Mouse (Mus musculus) embryonic facial prominence, embryonic 10.5 days (tissue): ENCODE measurements around the gene Olfr601. TPM values are rescaled to one million over a fixed set of nuclear protein-coding genes. Genes with fewer than 3 reads are reported as not detected.
"Not testable (repeated sequence)": the region's sequence is repeated elsewhere in the genome, so short reads cannot be mapped to it uniquely, and the experiment has no call there.

ENCODE experiments used
- DNase-seq: peaks from one replicate; pipeline ENCODE4 v3.0.0-alpha.2; 2017; ENCODE audit warnings: low spot score
- H3K27ac ChIP-seq: fragments of 300-500 bp; sonication (generic); replicated peaks from 2 replicates; pipeline ENCODE4 v1.5.1; 2016; ENCODE audit warnings: mild to moderate bottlenecking
- H3K27me3 ChIP-seq: fragments of 300-500 bp; sonication (generic); replicated peaks from 2 replicates; pipeline ENCODE4 v1.6.1; 2016; ENCODE audit warnings: low read depth, mild to moderate bottlenecking; ENCODE audit not compliant: poor library complexity, severe bottlenecking
- H3K36me3 ChIP-seq: fragments of 300-500 bp; sonication (generic); replicated peaks from 2 replicates; pipeline ENCODE4 v1.6.1; 2016; ENCODE audit warnings: mild to moderate bottlenecking, moderate library complexity
- H3K4me1 ChIP-seq: fragments of 300-500 bp; sonication (generic); 2 replicates; pipeline ENCODE4 v1.6.1; 2016
- H3K4me3 ChIP-seq: fragments of 300-500 bp; sonication (generic); 2 replicates; pipeline ENCODE4 v1.5.1; 2016; ENCODE audit warnings: mild to moderate bottlenecking, moderate library complexity
- H3K9me3 ChIP-seq: fragments of 300-500 bp; sonication (generic); 2 replicates; pipeline ENCODE4 v1.6.1; 2016; ENCODE audit warnings: mild to moderate bottlenecking
- WGBS: fragments of 180-500 bp; shearing (Covaris S2); methylation state at CpG from one replicate; pipeline ENCODE4 v1.1.7; 2016; 5-methylcytosine and 5-hydroxymethylcytosine counted together
- polyA plus RNA-seq: library from polyadenylated mRNA; unstranded; fragments of >200 nt; fragmentation: Nextera tagmentation; extraction: Ambion mirVana; gene quantifications from 2 replicates; pipeline ENCODE4 v1.2.1, GENCODE M21; 2016

Gene Olfr601
- not detected in 2 replicates for polyA plus RNA-seq

DNA sequence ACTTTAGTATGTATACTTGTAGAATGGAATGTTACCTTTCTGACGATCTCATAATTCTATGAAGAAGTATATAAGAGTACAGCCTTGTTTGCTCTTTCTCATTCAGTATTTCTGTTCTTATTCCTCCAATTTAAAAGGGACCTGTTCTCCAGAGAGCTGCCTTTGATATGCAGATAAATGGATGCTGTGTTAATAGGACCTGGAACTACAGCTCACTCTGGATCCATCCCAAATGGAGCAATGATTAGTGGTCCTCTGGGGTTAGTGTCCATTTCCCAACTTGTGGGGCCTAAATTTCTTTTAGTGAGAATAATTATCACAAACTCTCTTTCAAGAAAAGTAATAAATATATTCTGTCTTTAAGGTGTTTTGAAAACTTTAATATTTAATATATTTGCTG, at the start of gene Olfr601:
Gene Olfr601 (minus strand): TSS at position 101 of the 400 bp plus-strand sequence.
- Histone ChIP-seq H3K27ac (no peak within 1 kb of the TSS), H3K36me3 (no peaks in the 10 kb centered on the region), H3K4me3 (no peak within 1 kb of the TSS), H3K4me1 (no peaks in the 10 kb centered on the region), H3K27me3 (no peaks in the 10 kb centered on the region), H3K9me3 (no peaks in the 10 kb centered on the region)
- 88% methylated on average over 1 of the region's 1 CpGs for WGBS
- no peak for DNase-seq

DNA sequence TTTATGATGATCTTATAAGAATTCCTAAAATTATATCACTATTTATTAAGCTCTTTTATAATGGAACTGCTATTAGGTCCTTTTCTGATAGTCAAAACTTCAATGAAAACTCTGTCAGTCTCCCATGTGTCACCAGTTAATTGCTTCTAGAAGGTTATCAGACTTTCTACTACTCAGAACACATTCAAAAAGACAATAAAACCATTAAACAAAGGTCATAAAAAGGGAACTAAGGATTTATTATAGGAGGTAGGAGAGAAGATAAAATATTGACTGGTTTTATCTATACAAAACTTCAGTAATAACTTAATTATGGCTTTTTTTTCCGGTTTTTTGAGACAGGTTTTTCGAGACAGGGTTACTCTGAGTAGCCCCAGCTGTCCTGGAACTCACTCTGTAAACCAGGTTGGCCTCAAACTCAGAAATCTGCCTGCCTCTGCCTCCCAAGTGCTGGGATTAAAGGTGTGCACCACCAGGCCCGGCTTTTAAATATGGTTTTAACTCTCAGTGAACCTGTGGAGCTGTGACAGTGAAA, 44.1 kb upstream of the Olfr601 start:
- 79% methylated on average over 3 of the region's 3 CpGs for WGBS
- not testable (repeated sequence) for H3K9me3 ChIP-seq, H3K4me3 ChIP-seq, H3K27ac ChIP-seq, H3K4me1 ChIP-seq, H3K27me3 ChIP-seq, DNase-seq, H3K36me3 ChIP-seq

DNA sequence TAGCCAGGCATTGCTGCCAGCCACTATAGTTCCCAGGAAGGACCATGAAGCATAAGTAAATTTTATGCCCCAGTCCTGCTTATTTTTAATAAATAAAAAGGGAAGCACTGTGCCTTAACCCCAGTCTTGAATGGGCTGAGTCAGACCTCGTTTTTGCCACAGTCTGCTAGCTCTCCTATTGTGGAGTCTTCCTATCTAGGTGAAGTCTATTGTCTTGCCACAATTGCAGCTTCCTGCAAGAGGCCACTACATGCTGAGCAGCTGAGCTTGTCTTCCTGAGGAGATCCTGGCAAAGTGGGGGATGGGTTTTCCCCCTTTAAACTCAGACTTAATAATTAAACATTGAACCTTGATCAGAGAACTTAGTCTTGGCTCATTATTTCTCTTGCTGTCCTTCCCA, 36.5 kb upstream of the Olfr601 start:
- Histone ChIP-seq H3K4me1 (no peaks in the 10 kb centered on the region), H3K27ac (no peak overlapping the region), H3K9me3 (no peaks in the 10 kb centered on the region), H3K27me3 (no peaks in the 10 kb centered on the region), H3K36me3 (no peaks in the 10 kb centered on the region), H3K4me3 (no peak overlapping the region)
- 5% methylated on average over 1 of the region's 1 CpGs for WGBS
- no peak for DNase-seq

DNA sequence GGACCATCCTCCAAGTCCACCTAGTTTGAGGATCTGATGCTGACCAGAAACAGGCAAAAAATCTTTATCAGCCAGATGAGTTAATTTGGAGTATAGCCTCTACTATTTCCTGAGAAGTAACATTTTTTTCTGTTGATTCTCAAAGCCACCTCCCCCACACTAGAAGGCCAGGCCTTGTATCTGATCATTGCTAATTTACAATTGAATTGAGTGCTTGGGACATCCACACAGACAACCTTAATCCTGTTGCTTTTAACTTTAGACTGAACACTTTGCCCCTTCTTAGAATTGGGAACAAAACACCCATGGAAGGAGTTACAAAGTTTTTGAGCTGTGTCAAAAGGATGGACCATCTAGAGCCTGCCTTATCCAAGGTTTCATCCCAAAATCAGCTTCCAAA, 35.3 kb upstream of the Olfr601 start:
- H3K27ac ChIP-seq = no peak overlapping the region
- no peaks in the 10 kb centered on the region for H3K27me3 ChIP-seq
- no peaks in the 10 kb centered on the region for H3K4me1 ChIP-seq
- no peak for DNase-seq
- H3K36me3 ChIP-seq = no peaks in the 10 kb centered on the region
- no peak overlapping the region for H3K4me3 ChIP-seq
- H3K9me3 ChIP-seq = no peaks in the 10 kb centered on the region

DNA sequence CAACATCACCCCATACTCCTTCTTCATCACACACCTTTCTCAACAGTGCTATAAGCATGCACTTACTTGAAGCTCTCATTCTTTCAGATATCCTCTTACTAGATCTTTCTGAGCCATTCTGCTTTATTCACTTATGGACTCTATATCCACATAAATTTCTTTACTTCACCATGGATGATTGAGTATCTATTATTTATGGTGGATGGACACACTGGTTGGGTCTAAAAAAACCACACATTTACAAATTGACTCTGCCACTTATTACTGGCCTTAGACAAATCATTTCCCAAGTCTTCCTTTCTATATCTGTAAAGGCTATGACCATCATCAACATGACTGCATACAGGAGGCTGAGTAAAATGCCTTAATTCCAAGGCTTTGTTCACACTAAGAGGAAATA, 23.6 kb upstream of the Olfr601 start, which contains the start of gene Olfr603:
Gene Olfr603 (minus strand): TSS at position 101 of the 400 bp plus-strand sequence.
- no peak within 1 kb of the TSS for H3K27ac ChIP-seq
- H3K27me3 ChIP-seq = no peaks in the 10 kb centered on the region
- no peaks in the 10 kb centered on the region for H3K9me3 ChIP-seq
- no peaks in the 10 kb centered on the region for H3K36me3 ChIP-seq
- no peak for DNase-seq
- H3K4me3 ChIP-seq = no peak within 1 kb of the TSS
- H3K4me1 ChIP-seq = no peaks in the 10 kb centered on the region

DNA sequence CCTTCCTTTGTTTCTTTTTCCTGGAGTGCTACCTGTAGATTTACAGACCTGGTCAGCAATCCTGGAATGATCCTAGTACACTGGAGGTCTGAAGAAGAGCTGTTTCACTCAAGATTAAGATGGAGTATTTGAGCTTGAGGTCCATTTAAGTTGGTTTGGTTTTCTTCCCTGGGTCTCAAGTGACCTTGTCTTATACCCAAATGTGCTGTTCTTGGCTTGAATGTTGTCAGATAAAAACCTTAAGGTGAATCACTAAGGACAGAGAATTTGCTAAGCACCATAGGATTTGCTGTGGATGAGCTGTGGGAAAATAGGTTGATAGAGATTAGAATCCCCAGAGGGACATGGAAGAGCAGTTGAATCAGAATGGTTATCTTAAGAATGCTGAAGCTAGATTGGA, 12.9 kb downstream of the Olfr601 start, which contains the start of gene Olfr600:
Gene Olfr600 (minus strand): TSS at position 101 of the 400 bp plus-strand sequence.
- H3K27me3 ChIP-seq = no peaks in the 10 kb centered on the region

DNA sequence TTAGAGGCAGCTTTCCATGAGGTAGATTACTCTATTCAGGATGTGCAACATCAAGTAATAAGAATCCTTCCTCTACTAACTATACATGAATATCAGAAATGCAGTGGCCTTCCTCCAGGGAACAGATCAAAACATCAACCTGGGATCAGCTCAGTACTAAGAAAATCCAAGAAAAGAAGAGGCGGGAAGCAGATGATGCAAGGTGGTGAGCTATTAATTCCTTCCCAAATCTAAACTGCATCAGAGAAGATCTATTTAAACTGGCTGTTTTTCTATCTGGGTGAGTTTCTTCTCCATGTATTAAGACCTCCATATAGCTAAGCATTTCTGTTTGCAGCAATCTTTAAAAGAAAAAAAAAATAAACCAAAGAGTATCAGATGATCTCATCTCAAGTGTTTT, 26.8 kb downstream of the Olfr601 start, which contains the start of gene Olfr599:
Gene Olfr599 (plus strand): TSS at position 301 of the 400 bp plus-strand sequence.
- Histone ChIP-seq H3K9me3 (no peaks in the 10 kb centered on the region), H3K27ac (no peak within 1 kb of the TSS), H3K4me1 (no peaks in the 10 kb centered on the region), H3K4me3 (no peak within 1 kb of the TSS), H3K27me3 (no peaks in the 10 kb centered on the region), H3K36me3 (no peaks in the 10 kb centered on the region)
- DNase-seq = no peak
- 83% methylated on average over 1 of the region's 1 CpGs for WGBS

More for the DNA sequence above, 12.9 kb downstream of the Olfr601 start, which contains the start of gene Olfr600:
- H3K27ac ChIP-seq = no peak within 1 kb of the TSS
- H3K4me3 ChIP-seq = no peak within 1 kb of the TSS
- DNase-seq = no peak
- H3K36me3 ChIP-seq = no peaks in the 10 kb centered on the region
- H3K9me3 ChIP-seq = no peaks in the 10 kb centered on the region
- H3K4me1 ChIP-seq = no peaks in the 10 kb centered on the region

DNA sequence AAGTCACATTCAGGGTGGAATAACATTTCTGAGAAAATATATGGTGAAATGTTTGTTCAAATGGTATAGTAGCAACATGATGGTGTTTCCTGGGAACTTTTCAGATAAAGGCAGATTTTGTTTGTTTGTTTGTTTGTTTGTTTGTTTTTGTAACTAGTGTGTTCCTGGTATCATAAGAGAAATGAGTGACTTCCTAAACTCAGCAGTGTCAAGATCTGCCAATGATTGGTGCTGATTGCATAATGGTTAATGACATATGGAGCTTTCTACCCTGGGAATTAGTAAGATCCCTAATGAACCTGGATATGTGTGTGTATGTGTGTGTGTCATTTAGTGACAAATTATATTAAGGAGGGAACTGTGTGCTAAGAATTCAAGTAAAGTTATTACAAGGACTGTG, 39.2 kb downstream of the Olfr601 start, which contains the start of gene Olfr598:
Gene Olfr598 (plus strand): TSS at position 301 of the 400 bp plus-strand sequence.
- Histone ChIP-seq H3K4me1 (no peaks in the 10 kb centered on the region), H3K9me3 (no peaks in the 10 kb centered on the region), H3K36me3 (no peaks in the 10 kb centered on the region), H3K27me3 (no peaks in the 10 kb centered on the region), H3K27ac (no peak within 1 kb of the TSS), H3K4me3 (no peak within 1 kb of the TSS)
- no peak for DNase-seq

DNA sequence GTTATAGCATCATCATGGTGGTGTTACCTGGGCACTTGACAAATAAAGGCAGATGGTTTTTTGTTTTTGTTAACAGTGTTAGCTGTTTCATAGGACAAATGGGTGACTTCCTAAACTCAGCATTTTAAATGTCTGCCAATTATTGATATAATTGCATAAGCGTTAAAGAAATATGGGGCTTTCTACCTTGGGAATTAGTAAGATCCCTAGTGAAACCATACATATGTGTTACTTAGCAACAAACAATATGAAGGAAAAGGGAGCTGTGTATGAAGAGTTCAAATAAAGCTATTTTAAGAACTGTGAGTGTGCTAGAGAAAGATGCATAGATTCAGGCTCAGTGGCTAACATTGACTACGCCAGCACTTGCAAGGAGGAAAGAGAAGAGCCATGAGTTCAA, 46.4 kb downstream of the Olfr601 start, which contains the start of gene Olfr597:
Gene Olfr597 (plus strand): TSS at position 301 of the 400 bp plus-strand sequence.
- not testable (repeated sequence) for H3K4me3 ChIP-seq, H3K9me3 ChIP-seq, H3K36me3 ChIP-seq, H3K4me1 ChIP-seq, H3K27me3 ChIP-seq, H3K27ac ChIP-seq, DNase-seq
- 91% methylated on average over 2 of the region's 2 CpGs for WGBS

Other genes starting within 250 kb of the Olfr601 start
- not detected in 2 replicates for gene Olfr586, start 237.0 kb downstream of the Olfr601 start, polyA plus RNA-seq
- not detected in 2 replicates for gene Olfr588-ps1, start 221.8 kb downstream of the Olfr601 start, polyA plus RNA-seq
- not detected in 2 replicates for gene Olfr589, start 206.3 kb downstream of the Olfr601 start, polyA plus RNA-seq
- not detected in 2 replicates for gene Olfr591, start 184.3 kb downstream of the Olfr601 start, polyA plus RNA-seq
- not detected in 2 replicates for gene Olfr592, start 177.9 kb downstream of the Olfr601 start, polyA plus RNA-seq
- gene Olfr593, start 150.8 kb downstream of the Olfr601 start, polyA plus RNA-seq = not detected in 2 replicates
- not detected in 2 replicates for gene Olfr594, start 145.7 kb downstream of the Olfr601 start, polyA plus RNA-seq
- not detected in 2 replicates for gene Usp17ld, start 110.2 kb downstream of the Olfr601 start, polyA plus RNA-seq
- gene Olfr596, start 57.0 kb downstream of the Olfr601 start, polyA plus RNA-seq = not detected in 2 replicates
- gene Olfr597, start 46.3 kb downstream of the Olfr601 start, polyA plus RNA-seq = not detected in 2 replicates
- gene Olfr598, start 39.1 kb downstream of the Olfr601 start, polyA plus RNA-seq = not detected in 2 replicates
- gene Olfr599, start 26.7 kb downstream of the Olfr601 start, polyA plus RNA-seq = not detected in 2 replicates
- not detected in 2 replicates for gene Olfr600, start 13.0 kb downstream of the Olfr601 start, polyA plus RNA-seq
- not detected in 2 replicates for gene Olfr603, start 23.5 kb upstream of the Olfr601 start, polyA plus RNA-seq
- not detected in 2 replicates for gene Usp17lc, start 52.4 kb upstream of the Olfr601 start, polyA plus RNA-seq
- not detected in 2 replicates for gene Olfr605, start 82.8 kb upstream of the Olfr601 start, polyA plus RNA-seq
- not detected in 2 replicates for gene Olfr606, start 86.4 kb upstream of the Olfr601 start, polyA plus RNA-seq
- not detected in 2 replicates for gene Olfr607, start 101.5 kb upstream of the Olfr601 start, polyA plus RNA-seq
- not detected in 2 replicates for gene Olfr608, start 107.2 kb upstream of the Olfr601 start, polyA plus RNA-seq
- gene Olfr609, start 135.4 kb upstream of the Olfr601 start, polyA plus RNA-seq = not detected in 2 replicates
- gene Olfr610, start 149.5 kb upstream of the Olfr601 start, polyA plus RNA-seq = not detected in 2 replicates
- not detected in 2 replicates for gene Olfr611, start 158.2 kb upstream of the Olfr601 start, polyA plus RNA-seq
- not detected in 2 replicates for gene Olfr612, start 180.1 kb upstream of the Olfr601 start, polyA plus RNA-seq
- not detected in 2 replicates for gene Olfr613, start 185.4 kb upstream of the Olfr601 start, polyA plus RNA-seq
- gene Olfr615, start 193.4 kb upstream of the Olfr601 start, polyA plus RNA-seq = not detected in 2 replicates
- gene Olfr616, start 206.5 kb upstream of the Olfr601 start, polyA plus RNA-seq = not detected in 2 replicates
- not detected in 2 replicates for gene Olfr617, start 210.4 kb upstream of the Olfr601 start, polyA plus RNA-seq
- gene Olfr618, start 227.4 kb upstream of the Olfr601 start, polyA plus RNA-seq = not detected in 2 replicates
- not detected in 2 replicates for gene Olfr619, start 237.9 kb upstream of the Olfr601 start, polyA plus RNA-seq
- not detected in 2 replicates for gene Olfr620, start 249.9 kb upstream of the Olfr601 start, polyA plus RNA-seq